Mouse (Mus musculus): ENCODE data around the gene Hnrnpdl.
A peak's percentile ranks its signal among the peaks of the same experiment; 100 is the strongest.

The Hnrnpdl gene

DNA sequence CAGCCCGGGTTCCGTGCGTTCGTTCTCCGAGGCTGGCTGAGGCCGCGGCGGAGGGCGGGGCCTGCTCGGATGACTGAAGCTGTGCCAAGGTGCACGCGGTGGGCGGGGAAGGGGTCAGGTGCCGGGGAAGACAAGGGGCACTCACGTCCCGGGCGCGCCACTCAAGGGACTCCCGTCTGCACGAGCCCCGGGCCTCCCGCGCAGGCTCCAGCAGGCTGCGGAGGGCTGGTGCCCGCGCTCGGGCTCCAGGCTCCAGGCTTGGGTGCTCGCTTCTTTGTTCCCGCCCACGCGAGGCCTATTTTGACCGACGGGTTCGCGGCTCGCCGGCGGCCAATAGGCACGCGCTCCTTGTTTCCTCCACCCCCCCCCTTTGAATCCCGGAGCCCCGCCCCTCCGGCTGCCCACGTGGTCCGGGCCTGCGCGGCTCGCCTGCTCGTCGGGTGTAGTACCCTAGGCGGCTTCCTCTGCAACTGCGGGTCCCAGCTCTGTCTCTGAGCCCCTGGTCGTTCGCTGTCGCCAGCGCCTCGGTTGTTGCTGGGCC lies at the start of gene Hnrnpdl, which contains the start of gene Enoph1:
Hnrnpdl (minus strand) TSS at position 63 of the 541 bp plus-strand sequence.
Enoph1 (plus strand) TSS at position 384 of the 541 bp plus-strand sequence.
- DNase-seq (ENCODE audit: extremely low read depth, low read depth) = peak; percentile 79

DNA sequence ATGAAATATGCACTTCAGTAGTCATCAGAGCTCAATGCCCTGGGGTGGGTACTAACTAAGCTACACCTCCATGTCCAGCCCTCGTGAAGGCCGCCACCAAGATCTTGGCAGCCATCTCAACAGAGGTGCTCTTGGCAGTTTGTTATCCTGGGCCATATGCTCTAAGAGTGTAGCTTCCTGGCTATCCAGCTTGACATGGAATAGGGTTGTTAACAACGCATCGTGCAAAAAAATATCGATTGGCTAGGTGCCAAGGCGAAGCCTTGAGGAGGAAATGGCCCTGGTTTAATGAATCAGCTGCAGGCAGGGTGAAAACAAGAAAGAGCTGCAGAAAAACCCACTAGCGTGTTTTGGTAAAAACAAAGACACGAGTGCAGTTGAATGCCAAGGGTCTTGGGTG lies 45.6 kb upstream of the Hnrnpdl start:
- no peak for DNase-seq (ENCODE audit: extremely low read depth, low read depth)

DNA sequence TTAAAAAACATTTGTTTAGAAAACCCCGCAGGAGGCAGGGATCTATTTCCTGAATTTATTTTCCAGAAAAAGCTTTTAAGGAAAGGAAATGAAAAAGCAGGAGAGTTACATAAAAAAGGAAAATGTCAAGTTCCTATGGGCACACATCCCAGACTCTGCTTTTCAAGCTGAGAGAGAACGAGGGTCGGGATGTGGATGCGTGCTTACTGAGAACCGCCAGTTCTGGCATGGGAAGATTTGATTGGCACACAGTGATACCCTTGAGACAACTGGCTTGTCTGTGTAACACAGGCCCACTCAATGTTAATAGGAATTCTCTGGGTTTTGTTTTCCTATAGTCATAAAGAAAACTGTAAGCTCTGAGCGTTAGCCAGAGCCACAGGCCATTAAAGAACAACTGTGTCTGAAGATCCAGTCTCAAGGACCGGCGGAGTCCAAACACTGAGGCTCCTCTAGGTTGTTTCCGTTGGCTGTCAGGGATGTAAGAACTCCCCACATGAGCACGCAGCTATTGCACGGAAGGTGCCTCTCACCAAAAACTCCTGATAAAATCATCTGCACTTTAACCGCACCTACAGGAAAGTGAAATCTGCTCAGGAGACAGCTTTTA lies 44.6 kb upstream of the Hnrnpdl start:
- DNase-seq (ENCODE audit: extremely low read depth, low read depth) = no peak

DNA sequence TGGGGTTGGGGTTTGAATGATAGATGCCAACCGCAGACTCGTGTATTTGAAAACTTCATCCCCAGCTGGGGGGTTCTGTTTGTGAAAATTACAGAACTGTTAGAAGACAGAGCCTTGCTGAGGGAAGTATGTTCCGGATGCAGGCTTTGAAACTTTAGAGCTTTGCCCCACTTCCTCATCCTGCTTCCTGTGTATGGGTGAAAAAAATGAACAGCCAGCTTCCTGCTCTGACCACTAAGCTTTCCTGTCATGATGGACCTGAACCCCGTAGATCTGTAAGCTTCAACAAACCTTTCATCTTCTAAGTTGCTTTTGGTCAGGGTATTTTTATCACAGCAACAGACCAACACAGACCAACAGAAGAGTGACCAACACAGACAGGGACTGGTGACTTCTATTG lies 42.5 kb upstream of the Hnrnpdl start:
- no peak for DNase-seq (ENCODE audit: extremely low read depth, low read depth)

DNA sequence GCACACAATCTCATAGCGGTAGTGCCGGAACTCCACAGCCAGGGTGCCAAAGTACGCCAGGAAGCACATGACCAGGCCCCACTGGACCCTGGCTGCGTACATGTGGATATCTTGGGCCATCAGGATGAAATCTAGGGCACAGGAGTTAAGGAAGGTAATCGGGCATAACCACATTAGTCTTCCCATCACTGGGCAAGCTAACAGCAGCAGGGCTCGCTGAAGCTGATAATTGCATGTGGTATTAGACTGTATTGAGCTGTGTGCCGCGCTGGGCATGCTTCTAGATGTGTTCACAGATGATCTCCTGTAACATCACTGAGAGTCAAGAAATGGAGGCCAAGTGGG lies 40.4 kb upstream of the Hnrnpdl start:
- DNase-seq (ENCODE audit: extremely low read depth, low read depth) = no peak

DNA sequence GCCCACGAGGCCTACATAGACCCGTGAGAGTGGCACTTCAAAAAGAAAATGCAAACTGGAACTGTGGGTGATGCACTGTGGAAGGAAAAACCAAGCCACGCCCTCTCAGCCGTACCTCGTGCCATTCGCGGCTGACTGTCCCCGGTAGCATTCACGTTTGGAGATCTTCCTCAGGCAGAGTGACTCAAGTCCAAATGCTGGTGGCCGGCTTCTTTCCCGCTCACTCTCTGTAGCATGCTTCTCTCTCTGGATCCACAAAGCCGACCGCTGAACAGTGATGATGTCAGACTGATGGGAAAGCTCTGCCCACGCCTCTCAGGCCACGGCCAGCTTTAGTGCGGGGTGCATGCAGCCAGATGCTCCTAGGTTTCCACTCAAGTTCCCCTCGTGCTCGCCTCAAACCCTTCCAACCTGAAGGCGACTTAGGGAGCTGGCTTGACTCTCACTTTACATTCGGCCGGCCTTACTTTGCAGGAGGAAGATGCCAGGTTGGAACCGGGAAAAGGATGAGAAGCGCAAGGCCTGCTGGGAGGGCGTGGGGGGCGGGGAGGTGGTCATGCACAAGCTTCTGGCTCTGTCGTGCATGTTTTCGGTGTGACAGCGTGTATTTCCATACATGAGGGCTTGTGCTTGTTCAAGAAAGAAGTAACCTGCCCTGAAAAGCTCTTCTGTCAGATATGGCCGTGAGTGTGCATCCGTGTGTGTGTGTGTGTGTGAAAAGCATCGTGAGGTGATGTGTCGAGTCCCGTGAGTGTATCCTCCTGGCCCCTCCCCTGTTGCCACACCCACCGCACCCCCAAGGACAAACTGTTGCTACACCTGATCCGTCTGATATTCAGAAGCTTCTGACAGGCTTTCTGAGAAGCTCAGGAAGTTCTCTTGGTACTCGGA lies 39.8 kb upstream of the Hnrnpdl start:
- DNase-seq (ENCODE audit: extremely low read depth, low read depth) = no peak

DNA sequence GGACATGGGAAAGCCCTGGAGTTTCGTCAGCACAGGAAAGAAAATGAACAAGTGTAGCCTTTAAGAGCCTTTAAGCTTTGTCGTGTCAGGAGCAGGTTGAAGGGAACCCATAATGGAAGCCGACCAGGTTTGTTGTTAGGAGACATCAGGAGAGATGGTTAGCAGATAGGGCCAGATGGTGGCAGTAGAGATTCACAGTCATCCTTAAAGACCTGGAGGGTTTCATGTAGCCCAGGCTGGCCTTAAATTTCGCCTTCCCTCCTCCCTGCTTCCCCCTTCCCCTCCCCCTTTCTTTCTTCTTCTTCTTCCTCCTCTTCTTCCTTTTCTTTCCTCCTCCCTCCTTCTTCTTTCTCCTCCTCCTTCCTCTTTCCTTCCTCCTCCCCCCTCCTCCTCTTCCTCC lies 35.1 kb upstream of the Hnrnpdl start:
- no peak for DNase-seq (ENCODE audit: extremely low read depth, low read depth)

DNA sequence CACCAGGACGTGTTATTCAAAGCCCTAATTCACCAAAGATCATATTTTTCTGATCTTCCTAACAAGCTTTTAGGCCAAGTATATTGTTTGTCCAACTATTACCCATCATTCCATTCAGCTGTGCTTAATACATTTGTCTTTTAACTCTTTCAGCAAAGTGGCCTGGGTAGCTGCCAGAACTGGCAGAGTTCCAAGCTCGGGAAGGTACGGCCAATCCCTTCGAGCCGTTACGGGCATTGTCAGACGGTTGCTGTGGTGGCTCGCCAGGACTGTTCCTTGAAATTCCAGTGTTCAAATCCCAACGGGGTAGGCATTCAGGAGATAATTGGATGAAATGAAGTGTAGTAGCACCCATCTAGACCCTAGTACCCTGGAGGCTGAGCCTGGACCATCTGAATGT lies 33.1 kb upstream of the Hnrnpdl start:
- DNase-seq (ENCODE audit: extremely low read depth, low read depth) = no peak

DNA sequence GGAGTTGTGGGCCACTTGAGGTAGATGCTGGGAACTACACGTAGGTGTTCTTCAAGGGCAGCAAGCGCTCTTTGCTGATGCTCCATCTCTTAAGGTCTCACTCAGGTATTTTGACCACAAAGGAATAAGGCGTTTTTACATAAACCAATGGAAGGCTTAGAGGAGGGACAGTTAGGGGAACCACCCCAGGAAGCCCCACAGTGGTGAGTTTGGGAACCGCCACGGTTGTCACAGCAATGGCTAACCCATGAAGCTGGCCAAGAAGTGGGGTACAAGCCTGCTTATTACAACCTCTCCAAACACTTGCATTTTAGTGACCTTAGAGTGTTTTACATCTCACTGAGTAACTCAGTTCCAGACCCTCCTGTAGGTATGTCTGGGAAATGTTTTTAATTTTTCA lies 32.1 kb upstream of the Hnrnpdl start:
- DNase-seq (ENCODE audit: extremely low read depth, low read depth) = no peak

DNA sequence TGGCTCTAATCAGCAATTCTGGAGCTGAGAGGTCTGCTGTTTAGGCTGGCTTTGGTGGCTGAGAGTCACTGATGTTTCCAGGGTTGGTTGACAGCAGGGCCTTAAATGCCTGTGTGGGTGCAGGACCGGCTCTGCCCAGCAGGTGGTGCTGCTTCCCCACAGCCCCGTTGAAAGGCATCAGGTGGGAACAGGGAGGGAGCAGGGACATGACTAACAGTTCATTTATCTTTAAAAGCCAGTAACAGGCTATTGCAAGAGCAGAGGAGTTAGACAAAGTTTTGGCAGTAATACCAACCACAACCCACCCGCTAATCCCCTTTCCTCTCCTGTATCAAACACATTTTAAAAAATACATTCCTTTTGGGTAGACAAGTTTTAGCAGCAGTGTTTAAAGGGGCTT lies 30.8 kb upstream of the Hnrnpdl start:
- peak; percentile 51 for DNase-seq (ENCODE audit: extremely low read depth, low read depth)

DNA sequence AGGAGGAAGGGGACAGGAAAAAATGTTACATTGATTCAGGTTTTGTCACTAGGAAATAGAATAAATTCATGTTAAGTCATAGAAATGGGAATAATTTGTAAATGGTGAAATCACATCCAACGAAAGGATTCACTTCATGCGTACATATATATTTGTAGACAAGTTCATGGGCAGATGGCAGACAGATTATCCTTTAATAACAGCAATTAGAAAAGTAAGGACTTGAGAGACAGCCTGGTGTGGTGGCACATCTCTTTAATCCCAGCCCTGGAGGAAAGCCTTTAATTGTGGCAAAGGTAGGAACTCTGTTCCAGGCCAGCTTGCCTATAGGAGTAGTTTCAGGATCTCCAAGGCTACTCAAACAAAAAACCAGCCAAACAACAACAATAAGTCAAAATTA lies 30.1 kb upstream of the Hnrnpdl start:
- no peak for DNase-seq (ENCODE audit: extremely low read depth, low read depth)

DNA sequence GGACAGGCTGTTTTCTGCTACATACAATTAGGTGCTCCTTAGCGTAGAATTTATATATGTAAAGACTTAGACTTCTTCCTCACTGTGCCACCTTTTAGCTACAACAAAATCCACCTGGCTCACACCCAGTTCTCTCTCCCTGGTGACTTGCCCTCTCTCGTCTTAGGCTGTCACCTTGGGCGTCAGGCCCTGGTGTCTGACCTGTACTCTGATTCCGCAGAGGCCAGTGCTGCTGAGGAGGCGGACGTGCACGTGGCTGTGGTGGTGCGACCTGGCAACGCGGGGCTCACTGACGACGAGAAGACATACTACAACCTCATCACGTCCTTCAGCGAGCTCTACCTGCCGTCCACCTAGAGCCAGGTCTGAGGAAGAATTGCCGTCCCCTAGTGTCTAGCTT lies 28.1 kb upstream of the Hnrnpdl start:
- DNase-seq (ENCODE audit: extremely low read depth, low read depth) = no peak

DNA sequence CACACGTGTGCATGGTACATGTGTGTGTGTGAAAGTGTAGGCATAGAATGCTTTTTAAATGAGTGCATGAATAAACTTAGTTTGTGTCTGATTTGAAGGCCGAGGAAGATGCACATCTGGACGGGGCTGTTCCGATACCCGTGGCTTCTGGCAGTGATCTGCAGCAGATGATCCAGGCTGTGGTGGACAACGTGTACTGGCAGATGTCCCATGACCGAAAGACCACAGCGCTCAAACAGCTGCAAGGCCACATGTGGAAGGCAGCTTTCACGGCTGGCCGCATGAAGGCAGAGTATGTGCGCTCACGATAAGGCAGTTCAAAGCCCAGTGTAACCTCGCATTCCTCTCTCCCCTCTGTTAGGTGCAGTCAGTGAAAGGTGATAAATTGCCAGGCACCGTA lies 21.4 kb upstream of the Hnrnpdl start:
- DNase-seq (ENCODE audit: extremely low read depth, low read depth) = no peak

DNA sequence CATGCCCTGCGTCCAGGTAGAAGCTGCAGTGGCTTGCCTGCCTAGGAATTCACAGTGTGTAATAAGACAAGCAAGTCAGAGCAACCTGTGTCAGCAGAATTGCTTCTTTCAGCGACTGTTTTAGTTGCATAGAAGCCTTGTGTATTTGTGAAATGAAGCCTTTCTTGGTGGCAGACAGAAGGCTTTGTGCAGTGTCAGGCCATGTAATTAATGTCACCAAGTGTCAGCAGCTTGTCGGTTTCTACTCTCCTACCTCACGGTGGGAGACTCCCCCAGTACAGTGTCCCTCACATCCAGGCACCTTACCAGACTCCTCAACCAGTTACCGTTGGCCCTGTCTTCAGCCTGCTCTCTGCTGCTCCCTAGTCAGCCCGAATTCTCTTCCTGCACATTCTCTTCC lies 19.9 kb upstream of the Hnrnpdl start:
- DNase-seq (ENCODE audit: extremely low read depth, low read depth) = no peak

DNA sequence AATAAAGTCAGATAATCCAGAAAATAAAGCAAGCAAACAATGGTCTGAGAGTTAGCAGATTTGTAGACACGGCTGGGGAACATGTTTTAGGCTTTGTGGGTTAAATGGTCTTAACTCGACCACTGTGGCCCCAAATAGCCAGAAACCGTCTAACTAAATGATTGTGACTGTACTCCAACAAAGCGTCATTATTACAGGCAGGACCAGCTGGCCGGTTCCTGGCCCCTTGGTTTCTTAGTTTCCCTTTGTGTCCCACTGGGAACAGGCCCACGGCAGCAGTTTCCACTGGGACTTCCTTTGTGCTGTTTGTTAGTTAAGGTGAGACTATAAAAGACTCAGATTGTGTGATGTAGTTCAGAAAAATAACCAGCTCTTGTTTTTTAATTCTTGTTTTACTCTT lies 19.3 kb upstream of the Hnrnpdl start:
- DNase-seq (ENCODE audit: extremely low read depth, low read depth) = no peak

DNA sequence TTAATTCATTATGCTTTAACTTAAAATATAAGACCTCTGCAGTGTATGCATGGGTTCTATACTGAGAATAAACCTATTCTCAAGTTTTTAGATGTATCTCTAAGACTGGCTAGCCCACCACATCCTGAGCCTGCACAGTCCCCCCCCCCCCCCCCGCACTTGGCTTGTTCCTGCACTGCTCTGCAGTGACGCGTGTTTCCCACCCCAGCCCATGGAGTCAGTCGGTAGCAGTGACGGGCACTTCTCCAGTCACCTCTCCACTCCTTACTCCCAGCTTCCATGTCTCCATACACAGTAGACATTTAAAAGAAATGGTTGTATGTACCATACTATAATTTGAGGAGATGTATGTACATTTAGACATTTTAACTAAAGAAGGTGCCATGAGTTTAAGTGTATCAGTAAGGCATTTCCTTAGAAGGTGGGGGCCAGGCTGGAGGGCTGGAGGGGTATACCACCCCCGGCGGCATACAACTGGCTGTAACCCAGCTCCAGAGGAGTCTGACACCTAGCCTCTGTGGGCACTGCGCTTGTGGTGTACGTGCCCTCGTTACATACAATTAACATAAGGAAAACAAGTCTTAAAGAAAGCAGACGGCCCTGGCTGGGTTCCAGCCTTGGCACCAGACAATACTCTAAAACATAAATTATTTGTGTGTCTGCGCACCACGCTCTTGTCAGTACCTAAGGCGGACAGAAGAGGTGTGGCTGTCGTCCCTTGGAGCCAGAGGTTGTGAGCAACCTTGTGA lies 18.2 kb upstream of the Hnrnpdl start:
- no peak for DNase-seq (ENCODE audit: extremely low read depth, low read depth)

DNA sequence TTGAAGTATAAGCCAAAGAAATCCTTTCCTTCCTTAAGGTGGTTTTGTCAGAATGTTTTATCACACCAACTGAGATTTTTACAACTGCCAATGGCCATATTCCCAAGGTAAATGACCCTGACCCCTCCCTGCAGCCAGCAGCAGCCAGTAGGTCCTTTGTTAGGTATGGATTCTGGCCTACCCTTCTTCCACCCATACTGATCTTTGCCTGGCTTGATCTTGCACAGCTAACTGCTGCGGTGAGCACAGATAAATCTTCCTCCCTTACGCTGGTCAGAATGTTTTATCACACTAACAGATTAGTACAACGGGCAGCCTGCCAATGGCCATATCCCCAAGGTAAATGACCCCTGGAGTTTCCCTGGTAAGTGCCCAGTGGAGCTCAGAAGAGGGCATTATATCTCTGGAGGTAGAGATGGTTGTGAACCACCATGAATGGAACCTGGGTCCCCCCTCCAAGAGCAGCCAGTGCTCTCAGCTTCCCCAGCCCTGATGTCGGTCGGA lies 16.5 kb upstream of the Hnrnpdl start:
- DNase-seq (ENCODE audit: extremely low read depth, low read depth) = no peak

DNA sequence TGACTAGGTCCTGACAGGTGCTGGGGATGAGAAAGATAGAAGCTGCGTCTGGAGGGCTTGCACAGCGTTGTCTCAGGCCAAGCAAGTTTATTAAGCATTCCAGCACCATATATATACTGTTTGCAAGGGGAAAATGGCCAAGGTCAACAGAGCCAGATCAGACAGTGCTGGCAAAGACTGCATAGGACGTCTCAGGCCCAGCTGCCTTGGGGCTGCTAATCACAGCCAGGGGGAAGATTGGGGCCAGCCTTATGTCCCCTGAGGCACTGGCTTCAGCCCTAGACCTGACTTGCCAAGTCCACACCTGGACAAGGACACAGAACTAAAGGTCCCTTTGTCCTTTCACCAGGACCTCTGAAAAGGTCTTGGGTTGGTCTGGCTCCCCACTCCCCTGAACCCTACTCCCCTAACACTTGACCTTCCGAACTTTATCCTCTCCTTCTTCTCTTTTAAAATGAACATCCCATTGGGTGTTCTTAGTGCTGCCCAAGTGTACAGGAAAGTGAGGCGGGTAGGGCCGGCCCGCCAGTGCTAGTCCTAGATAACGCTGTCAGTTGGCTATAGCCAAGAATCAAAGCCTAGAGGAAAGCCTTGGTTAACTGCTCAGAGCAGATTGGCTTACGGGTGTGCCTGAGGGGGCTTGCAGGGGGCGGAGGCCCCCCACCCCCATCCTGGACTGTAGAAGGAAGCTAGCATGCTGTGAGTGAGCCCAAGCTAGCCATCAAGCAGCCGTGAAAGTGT lies 15.5 kb upstream of the Hnrnpdl start:
- no peak for DNase-seq (ENCODE audit: extremely low read depth, low read depth)

DNA sequence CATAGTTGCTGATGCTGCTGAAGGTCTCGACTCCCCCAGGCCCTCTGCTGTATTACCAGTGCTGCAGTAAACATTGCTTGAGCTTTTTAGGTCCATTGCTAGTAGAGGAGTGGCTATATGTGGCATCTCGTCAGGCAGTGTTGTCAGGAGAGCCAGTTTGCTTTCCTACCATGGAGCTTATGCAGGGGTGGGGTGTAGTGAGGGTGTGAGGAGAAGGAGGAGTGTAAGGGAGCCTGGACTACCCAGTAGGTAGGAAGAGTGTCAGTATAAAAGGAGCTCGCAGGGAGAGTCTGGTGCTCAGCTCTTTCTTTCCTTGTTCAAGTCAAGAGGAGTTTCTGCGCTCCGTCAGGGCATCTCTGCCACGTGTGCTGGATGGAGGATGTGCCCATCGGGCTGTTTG lies 13.3 kb upstream of the Hnrnpdl start:
- DNase-seq (ENCODE audit: extremely low read depth, low read depth) = no peak

DNA sequence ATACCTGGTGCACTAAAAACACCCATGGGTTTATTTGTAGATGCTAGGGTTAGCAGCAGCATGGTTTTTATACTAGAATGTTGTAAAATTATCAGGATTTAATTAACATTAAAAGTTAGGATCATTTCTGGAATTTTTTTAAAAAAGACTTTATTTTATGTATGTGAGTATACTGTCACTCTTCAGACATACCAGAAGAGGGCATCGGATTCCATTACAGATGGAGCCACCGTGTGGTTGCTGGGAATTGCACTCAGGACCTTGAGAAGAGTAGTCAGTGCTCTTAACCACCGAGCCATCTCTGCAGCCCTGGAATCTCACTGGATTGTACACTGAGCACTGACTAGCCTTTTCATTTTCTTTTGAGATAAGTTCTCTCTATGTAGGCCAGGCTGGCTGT lies 10.4 kb upstream of the Hnrnpdl start:
- no peak for DNase-seq (ENCODE audit: extremely low read depth, low read depth)

DNA sequence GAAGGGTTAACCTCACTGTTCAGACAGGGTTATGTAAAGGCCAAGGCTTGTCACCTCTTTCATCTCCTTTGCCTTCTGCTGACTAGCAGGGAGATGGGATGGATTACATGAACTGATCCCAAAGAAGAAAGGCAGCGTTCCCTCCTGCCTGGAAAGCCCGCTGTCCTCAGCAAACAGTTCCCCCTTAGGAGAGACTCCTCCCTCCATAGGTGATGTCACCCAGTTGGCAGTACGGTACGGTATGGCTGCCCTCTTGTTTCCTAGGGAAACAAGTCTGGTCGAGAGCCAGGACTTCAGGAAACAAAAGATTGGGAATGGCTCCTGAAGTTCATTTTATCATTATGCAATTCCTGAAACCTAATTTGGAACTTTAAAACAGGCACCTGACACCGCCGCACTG lies 8.4 kb upstream of the Hnrnpdl start:
- no peak for DNase-seq (ENCODE audit: extremely low read depth, low read depth)

Measured in MEL-GATA-1-ER (cell line).